Mouse (Mus musculus): ENCODE results near the gene Cadm1. TPM values are rescaled to one million over a fixed set of nuclear protein-coding genes. Genes with fewer than 3 reads are reported as not detected.

Gene Cadm1
- total RNA-seq, 2 experiments from 2014 or later = 1.9 to 2.1 TPM

- DNase-seq (ENCODE audit: low spot score) = no peak
- intact Hi-C loops (cut with DNase I) = no loop called here
Observed at GRCm38 (mm10) chr9:47601541-47601940, 71.6 kb downstream of the Cadm1 start.

- no peak for DNase-seq (ENCODE audit: low spot score)
- intact Hi-C loops (cut with DNase I) = no loop called here
Observed at GRCm38 (mm10) chr9:47603971-47604370, 74.0 kb downstream of the Cadm1 start.

- no peak for DNase-seq (ENCODE audit: low spot score)
- intact Hi-C loops (cut with DNase I) = no loop called here
Observed at GRCm38 (mm10) chr9:47605628-47606027, 75.7 kb downstream of the Cadm1 start.

GRCm38 (mm10) chr9:47608441-47608840 is 78.5 kb downstream of the Cadm1 start:
- intact Hi-C loops (cut with DNase I) = no loop called here
- no peak for DNase-seq (ENCODE audit: low spot score)

GRCm38 (mm10) chr9:47608921-47609320 is 78.9 kb downstream of the Cadm1 start:
- no peak for DNase-seq (ENCODE audit: low spot score)
- intact Hi-C loops (cut with DNase I) = no loop called here

- no peak for DNase-seq (ENCODE audit: low spot score)
- intact Hi-C loops (cut with DNase I) = no loop called here
Observed at GRCm38 (mm10) chr9:47609443-47609842, 79.5 kb downstream of the Cadm1 start.

- no peak for DNase-seq (ENCODE audit: low spot score)
- intact Hi-C loops (cut with DNase I) = no loop called here
Observed at GRCm38 (mm10) chr9:47610316-47610715, 80.3 kb downstream of the Cadm1 start.

GRCm38 (mm10) chr9:47612894-47613412 is 83.0 kb downstream of the Cadm1 start:
- intact Hi-C loops (cut with DNase I) = no loop called here
- no peak for DNase-seq (ENCODE audit: low spot score)

GRCm38 (mm10) chr9:47615049-47615448 is 85.1 kb downstream of the Cadm1 start:
- intact Hi-C loops (cut with DNase I) = no loop called here
- DNase-seq (ENCODE audit: low spot score) = no peak

GRCm38 (mm10) chr9:47616391-47616790 is 86.4 kb downstream of the Cadm1 start:
- DNase-seq (ENCODE audit: low spot score) = no peak
- intact Hi-C loops (cut with DNase I) = no loop called here

- intact Hi-C loops (cut with DNase I) = no loop called here
Observed at GRCm38 (mm10) chr9:47619501-47620029, 89.6 kb downstream of the Cadm1 start.

GRCm38 (mm10) chr9:47623447-47624445 is 93.8 kb downstream of the Cadm1 start:
- no peak for DNase-seq (ENCODE audit: low spot score)
- intact Hi-C loops (cut with DNase I) = no loop called here

More at GRCm38 (mm10) chr9:47619501-47620029, 89.6 kb downstream of the Cadm1 start:
- DNase-seq (ENCODE audit: low spot score) = no peak

GRCm38 (mm10) chr9:47624565-47625520 is 94.9 kb downstream of the Cadm1 start:
- DNase-seq (ENCODE audit: low spot score) = peak; percentile 8
- intact Hi-C loops (cut with DNase I) = no loop called here

GRCm38 (mm10) chr9:47625621-47626210 is 95.7 kb downstream of the Cadm1 start:
- DNase-seq (ENCODE audit: low spot score) = no peak
- intact Hi-C loops (cut with DNase I) = no loop called here

GRCm38 (mm10) chr9:47627966-47628365 is 98.0 kb downstream of the Cadm1 start:
- intact Hi-C loops (cut with DNase I) = no loop called here
- no peak for DNase-seq (ENCODE audit: low spot score)

GRCm38 (mm10) chr9:47628550-47628949 is 98.6 kb downstream of the Cadm1 start:
- intact Hi-C loops (cut with DNase I) = no loop called here
- DNase-seq (ENCODE audit: low spot score) = no peak

GRCm38 (mm10) chr9:47634695-47635094 is 104.7 kb downstream of the Cadm1 start:
- DNase-seq (ENCODE audit: low spot score) = no peak
- intact Hi-C loops (cut with DNase I) = no loop called here

GRCm38 (mm10) chr9:47642663-47643062 is 112.7 kb downstream of the Cadm1 start:
- intact Hi-C loops (cut with DNase I) = no loop called here
- DNase-seq (ENCODE audit: low spot score) = no peak

GRCm38 (mm10) chr9:47645056-47645455 is 115.1 kb downstream of the Cadm1 start:
- no peak for DNase-seq (ENCODE audit: low spot score)
- intact Hi-C loops (cut with DNase I) = no loop called here

GRCm38 (mm10) chr9:47651431-47651830 is 121.5 kb downstream of the Cadm1 start:
- DNase-seq (ENCODE audit: low spot score) = no peak

More at GRCm38 (mm10) chr9:47651431-47651830, 121.5 kb downstream of the Cadm1 start:
- intact Hi-C loops (cut with DNase I) = no loop called here

All from heart, postnatal 25 days (tissue).